Mouse (Mus musculus) CH12.LX (cell line): Measurements from ENCODE around the gene Agtr1a. TPM values are rescaled to one million over a fixed set of nuclear protein-coding genes. Genes with fewer than 3 reads are reported as not detected.

ENCODE experiments used
- DNase-seq: peaks from one replicate; pipeline ENCODE4 v3.0.0-alpha.2; 2013; ENCODE audit errors: extremely low read depth
- H3K27ac ChIP-seq: 2 replicates; pipeline ENCODE4 v1.5.1; 2012; ENCODE audit warnings: low read depth, mild to moderate bottlenecking, control low read depth, moderate library complexity; ENCODE audit not compliant: insufficient read depth
- H3K27me3 ChIP-seq: replicated peaks from 2 replicates; pipeline ENCODE3; 2012; ENCODE audit warnings: inconsistent platforms
- H3K36me3 ChIP-seq, 2 experiments: replicated peaks in 1 of 2; 2 replicates each; pipeline versions ENCODE3 to v1.6.1; 2012; ENCODE audit warnings: inconsistent platforms in 1 of 2, low read length in 1 of 2, mild to moderate bottlenecking in 1 of 2, mixed read lengths in 1 of 2, moderate library complexity in 1 of 2; ENCODE audit not compliant: control insufficient read depth in 1 of 2, insufficient read depth in 1 of 2
- H3K4me1 ChIP-seq, 2 experiments: 2 replicates each; pipeline ENCODE4 v1.6.1; 2012; ENCODE audit warnings: inconsistent platforms in 1 of 2, moderate library complexity in 1 of 2; ENCODE audit not compliant: insufficient read depth in 2 of 2, control insufficient read depth in 1 of 2
- H3K4me2 ChIP-seq: 2 replicates; pipeline ENCODE4 v1.6.1; 2012; ENCODE audit warnings: low read depth, mild to moderate bottlenecking, control low read depth; ENCODE audit not compliant: poor library complexity, insufficient read depth, severe bottlenecking
- H3K4me3 ChIP-seq, 3 experiments: fragments of 150-350 bp in 1 of 3; sonication (generic) in 1 of 3; replicated peaks in 1 of 3; 2 replicates each; pipeline versions ENCODE3 to v1.5.1; 2011 to 2012; ENCODE audit warnings: low read depth in 2 of 3, low read length in 2 of 3, mild to moderate bottlenecking in 2 of 3, moderate library complexity in 2 of 3, control low read depth in 1 of 3, improper control_type of control experiment in 1 of 3, inconsistent platforms in 1 of 3, mixed read lengths in 1 of 3; ENCODE audit not compliant: poor library complexity in 1 of 3
- H3K79me2 ChIP-seq: replicated peaks from 2 replicates; pipeline ENCODE4 v1.6.1; 2012; ENCODE audit warnings: mild to moderate bottlenecking, moderate library complexity; ENCODE audit not compliant: control insufficient read depth, poor library complexity, insufficient read depth, severe bottlenecking; ENCODE audit errors: extremely low read depth
- H3K9ac ChIP-seq: 2 replicates; pipeline ENCODE4 v1.6.1; 2012; ENCODE audit warnings: low read depth, mild to moderate bottlenecking, control low read depth, moderate library complexity; ENCODE audit not compliant: insufficient read depth
- H3K9me3 ChIP-seq: replicated peaks from 2 replicates; pipeline ENCODE3; 2012; ENCODE audit warnings: low read length, inconsistent platforms, mixed read lengths
- BHLHE40 ChIP-seq: IDR thresholded peaks from 2 replicates; pipeline ENCODE4 v1.6.1; 2011; ENCODE audit warnings: mild to moderate bottlenecking, low read depth, low read length, improper control_type of control experiment
- CHD1 ChIP-seq: IDR thresholded peaks from 2 replicates; pipeline ENCODE4 v1.6.1; 2012; ENCODE audit warnings: low read depth, low read length, improper control_type of control experiment, inconsistent platforms
- CHD2 ChIP-seq: IDR thresholded peaks from 2 replicates; pipeline ENCODE4 v1.6.1; 2011; ENCODE audit warnings: low read length, improper control_type of control experiment
- E2F4 ChIP-seq: IDR thresholded peaks from 2 replicates; pipeline ENCODE4 v1.6.1; 2011; ENCODE audit warnings: low read depth, low read length, improper control_type of control experiment; ENCODE audit not compliant: insufficient replicate concordance
- HCFC1 ChIP-seq: IDR thresholded peaks from 2 replicates; pipeline ENCODE4 v1.6.1; 2012; ENCODE audit warnings: low read depth, mild to moderate bottlenecking, inconsistent platforms, low read length, improper control_type of control experiment
- KAT2A ChIP-seq: IDR thresholded peaks from 2 replicates; pipeline ENCODE4 v1.6.1; 2012; ENCODE audit warnings: low read length, improper control_type of control experiment, inconsistent platforms; ENCODE audit not compliant: insufficient replicate concordance
- MXI1 ChIP-seq: IDR thresholded peaks from 2 replicates; pipeline ENCODE4 v1.6.1; 2011; ENCODE audit warnings: mild to moderate bottlenecking, low read depth, low read length, improper control_type of control experiment
- MYC ChIP-seq: IDR thresholded peaks from 2 replicates; pipeline ENCODE4 v1.6.1; 2011; ENCODE audit warnings: low read depth, mild to moderate bottlenecking, improper control_type of control experiment, low read length
- SIN3A ChIP-seq: IDR thresholded peaks from 2 replicates; pipeline ENCODE4 v1.6.1; 2012; ENCODE audit warnings: low read length, improper control_type of control experiment, inconsistent platforms
- TBP ChIP-seq: conservative IDR thresholded peaks from 2 replicates; pipeline ENCODE4 v1.6.1; 2011; ENCODE audit warnings: low read depth, low read length, improper control_type of control experiment
- UBTF ChIP-seq: IDR thresholded peaks from 2 replicates; pipeline ENCODE4 v1.6.1; 2012; ENCODE audit warnings: low read depth, mild to moderate bottlenecking, inconsistent platforms, low read length, improper control_type of control experiment, moderate library complexity
- USF1 ChIP-seq: IDR thresholded peaks from 2 replicates; pipeline ENCODE4 v1.6.1; 2014; ENCODE audit warnings: low read depth, mild to moderate bottlenecking, inconsistent platforms, low read length, improper control_type of control experiment
- ZC3H11A ChIP-seq: IDR thresholded peaks from 2 replicates; pipeline ENCODE4 v1.6.1; 2012; ENCODE audit warnings: low read depth, mild to moderate bottlenecking, inconsistent platforms, low read length, improper control_type of control experiment
- ZKSCAN1 ChIP-seq: IDR thresholded peaks from 2 replicates; pipeline ENCODE4 v1.6.1; 2012; ENCODE audit warnings: low read depth, inconsistent platforms, low read length, improper control_type of control experiment, borderline replicate concordance
- ZMIZ1 ChIP-seq: IDR thresholded peaks from 2 replicates; pipeline ENCODE4 v1.6.1; 2012; ENCODE audit warnings: low read depth, mild to moderate bottlenecking, inconsistent platforms, low read length, improper control_type of control experiment
- dilution Hi-C: fragments of 300-500 bp; cut with MboI; formaldehyde crosslinking; loops from 2 replicates; pipeline ENCODE4 v1.14.3; 2020; ENCODE audit warnings: low sequenced_read_pairs; ENCODE audit not compliant: extremely low pct_unique_long_range_greater_than_20kb, extremely low pct_ligation_motif_present
- in situ Hi-C: fragments of 300-500 bp; cut with MboI; formaldehyde crosslinking; loops from 3 replicates; pipeline ENCODE4 v1.14.3; 2019; ENCODE audit warnings: low sequenced_read_pairs, low pct_ligation_motif_present, low pct_unique_long_range_greater_than_20kb, mixed read lengths
- polyA plus RNA-seq: library from polyadenylated mRNA; unstranded; fragments of >175 nt; gene quantifications from 2 replicates; pipeline ENCODE4 v1.2.1, GENCODE M21; 2012; ENCODE audit warnings: low read depth; ENCODE audit not compliant: insufficient read length
- total RNA-seq, 2 experiments: library from RNA; depleted of rRNA; stranded (reverse); fragments of 300-350 nt in 1 of 2; fragments of >200 nt in 1 of 2; gene quantifications; 2 replicates each; pipeline ENCODE4 v1.2.3; 2012 to 2014

Gene Agtr1a
- total and polyA plus RNA-seq, 3 experiments: not detected

DNA sequence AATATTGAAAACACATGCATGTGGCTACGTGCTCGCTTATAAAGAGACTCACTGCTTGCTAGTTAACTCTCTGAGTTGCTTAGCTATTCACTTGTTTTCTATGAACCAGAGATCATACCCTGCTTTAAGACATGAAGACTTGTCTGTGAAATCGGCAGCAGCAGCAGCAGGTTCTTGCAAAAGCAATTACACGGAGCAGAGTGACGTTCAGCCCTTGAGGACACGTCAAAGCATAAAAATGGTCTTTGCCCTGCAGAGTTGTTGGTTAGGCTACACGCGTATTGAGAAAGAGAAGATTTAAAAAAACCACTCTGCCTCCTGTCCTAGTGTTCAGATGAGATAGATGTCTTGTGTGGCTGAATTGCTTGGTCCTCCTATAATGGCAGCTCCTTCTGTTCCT, 3.7 kb downstream of the Agtr1a start:
- dilution Hi-C loops (no loop called here), in situ Hi-C loops (no loop called here)
- H3K4me1 ChIP-seq: no peaks in the 10 kb centered on the region
- H3K9ac ChIP-seq: no peak overlapping the region; the same call in 1 of the 2 replicates
- no peak overlapping the region for H3K4me2 ChIP-seq
- DNase-seq: no peak
- H3K27me3 ChIP-seq: no peaks in the 10 kb centered on the region
- H3K36me3 ChIP-seq: no peaks in the 10 kb centered on the region
- H3K27ac ChIP-seq: no peak overlapping the region
- no peaks in the 10 kb centered on the region for H3K9me3 ChIP-seq
- TF ChIP-seq MXI1 (no peak), ZMIZ1 (no peak), BHLHE40 (no peak), USF1 (no peak), TBP (no peak), KAT2A (no peak), ZC3H11A (no peak), ZKSCAN1 (no peak), HCFC1 (no peak), MYC (no peak), SIN3A (no peak), CHD1 (no peak), UBTF (no peak)
- H3K4me3 ChIP-seq: no peak overlapping the region
- no peaks in the 10 kb centered on the region for H3K79me2 ChIP-seq

DNA sequence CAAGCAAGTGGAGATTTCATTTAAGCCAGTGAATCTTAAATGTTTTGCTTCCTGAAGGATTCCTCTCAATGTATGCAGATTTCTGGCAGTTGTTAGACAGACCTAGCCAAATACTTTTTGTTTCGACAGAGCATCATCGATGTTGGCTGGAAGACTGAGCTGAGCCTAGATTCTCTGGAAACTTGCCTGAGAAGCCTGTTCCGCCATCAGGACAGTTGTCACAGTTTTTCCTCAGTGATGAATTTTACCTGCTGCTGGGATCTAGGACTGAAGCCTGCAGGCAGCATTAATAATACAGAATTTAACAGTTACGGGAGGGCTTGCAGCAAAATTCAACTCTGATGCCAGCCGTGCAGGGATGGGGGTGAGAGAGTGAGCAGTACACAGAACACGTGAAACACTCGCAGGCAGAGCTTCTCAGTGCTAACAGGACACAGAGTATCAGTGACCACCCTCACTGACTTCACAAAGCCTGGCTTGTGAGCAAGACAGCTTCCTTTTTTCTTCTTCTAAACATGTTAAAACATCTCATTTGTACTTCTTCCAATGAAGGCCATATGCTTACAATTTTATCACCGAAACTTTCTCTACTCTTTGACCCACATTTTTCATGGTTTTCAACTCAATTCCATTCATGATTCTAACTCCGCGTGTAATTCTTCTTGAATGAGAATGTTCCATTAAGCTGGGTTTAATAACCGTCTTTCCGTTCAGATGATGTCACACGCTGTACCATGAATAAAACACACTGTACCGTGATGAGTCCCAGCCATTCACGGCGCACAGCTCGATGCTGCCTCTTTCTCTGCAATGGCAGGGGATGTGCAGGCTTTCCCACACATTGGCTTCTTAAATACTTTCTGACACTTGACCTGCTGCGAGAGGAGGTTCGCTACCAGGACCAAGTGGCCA, 6.0 kb downstream of the Agtr1a start:
- Histone ChIP-seq H3K79me2 (no peaks in the 10 kb centered on the region), H3K4me3 (no peak overlapping the region), H3K9ac (no peak overlapping the region), H3K36me3 (no peaks in the 10 kb centered on the region), H3K4me1 (0 out of 4 replicates have a peak, but pooled peaks cover 0 to 2% of the 10 kb centered on the region in 2 experiments), H3K9me3 (no peaks in the 10 kb centered on the region), H3K27ac (no peak overlapping the region), H3K4me2 (no peak overlapping the region), H3K27me3 (no peaks in the 10 kb centered on the region)
- TF ChIP-seq E2F4 (no peak), CHD2 (no peak)
- dilution Hi-C loops (no loop called here), in situ Hi-C loops (no loop called here)
- DNase-seq: no peak
